In genomic region chr14:94433343-94433958, GRCm38 (mm10) we compare ENCODE assay signal across 18 mouse cellular contexts.
A peak's percentile ranks its signal among the peaks of the same experiment; 100 is the strongest.
DNase-seq lines count a peak whose midpoint lies in the region; ATAC-seq and TF ChIP-seq lines count a peak whose summit lies in the region.
"Had no signal": no experiment of that assay in that cellular context is flagged by ENCODE, and none has a peak within 500 bp of the region (broad histone marks: within the 10 kb centered on the region; RNA-seq: fewer than 3 reads in every experiment).

No protein-coding gene starts in this region.

- no peak overlapping the region for H3K9ac ChIP-seq in forebrain, embryonic 12.5 days
- H3K9ac ChIP-seq in forebrain, embryonic 16.5 days (replicated peaks; ENCODE audit: low read depth, low read length) = no peak overlapping the region
- H3K9ac ChIP-seq: liver, embryonic 13.5 days had no signal

- H3K36me3 ChIP-seq in forebrain, embryonic 12.5 days (replicated peaks) = no peaks in the 10 kb centered on the region
- no peaks in the 10 kb centered on the region for H3K36me3 ChIP-seq in forebrain, embryonic 16.5 days (ENCODE audit: control insufficient read depth, insufficient read depth)
- H3K36me3 ChIP-seq: liver, embryonic 13.5 days had no signal

- no peak overlapping the region for H3K4me3 ChIP-seq in forebrain, embryonic 12.5 days (replicated peaks)
- H3K4me3 ChIP-seq in forebrain, embryonic 16.5 days (replicated peaks; ENCODE audit: low read length) = no peak overlapping the region
- H3K4me3 ChIP-seq: liver, embryonic 13.5 days had no signal

- intact Hi-C loops in left cerebral cortex, postnatal 4 days (cut with DNase I) = no loop called here
- intact Hi-C loops in left cerebral cortex, postnatal 36 days (cut with DNase I) = no loop called here

- no peaks in the 10 kb centered on the region for H3K9me3 ChIP-seq in forebrain, embryonic 12.5 days
- no peaks in the 10 kb centered on the region for H3K9me3 ChIP-seq in forebrain, embryonic 16.5 days (ENCODE audit: control insufficient read depth, low read length)
- H3K9me3 ChIP-seq: liver, embryonic 13.5 days had no signal

- H3K4me2 ChIP-seq in forebrain, embryonic 12.5 days = no peak overlapping the region
- H3K4me2 ChIP-seq in forebrain, embryonic 16.5 days (ENCODE audit: low read length) = no peak overlapping the region
- H3K4me2 ChIP-seq: liver, embryonic 13.5 days had no signal

- TF ChIP-seq POLR2A in brain, embryonic 14.5 days (IDR thresholded peaks at IDR 0.05; ENCODE audit: borderline replicate concordance, extremely low read depth, insufficient read depth, insufficient read length, poor library complexity, severe bottlenecking) = no peak

- H3K27ac ChIP-seq in forebrain, embryonic 12.5 days = no peak overlapping the region
- H3K27ac ChIP-seq in forebrain, embryonic 16.5 days (ENCODE audit: low read length) = no peak overlapping the region
- H3K27ac ChIP-seq: liver, embryonic 13.5 days; macrophage had no signal

- peak; percentile 6 for DNase-seq in left cerebral cortex, postnatal 4 days
- DNase-seq in left cerebral cortex, postnatal 36 days (ENCODE audit: low spot score in 2 of 2) = no peak
- peak; percentile 59 for DNase-seq in brain, embryonic 14.5 days (ENCODE audit: low read depth)
- DNase-seq in mesoderm, embryonic 11.5 days (ENCODE audit: low read depth, low spot score) = peak; percentile 6
- DNase-seq in natural killer cell, adult 2 months (ENCODE audit: low spot score in 2 of 2) = no peak
- DNase-seq: cerebellum, adult 9-11 months; heart, adult 18-20 months; heart, postnatal 36 days; kidney, adult 9 months; kidney, postnatal 36 days; liver, embryonic 13.5 days; right cerebral cortex, postnatal 14 days; spleen, adult 18-20 months; thymus, postnatal 25 days had no signal

- no peaks in the 10 kb centered on the region for H3K4me1 ChIP-seq in forebrain, embryonic 12.5 days
- no peaks in the 10 kb centered on the region for H3K4me1 ChIP-seq in forebrain, embryonic 16.5 days (replicated peaks; ENCODE audit: control insufficient read depth, insufficient read depth, low read length)
- H3K4me1 ChIP-seq: liver, embryonic 13.5 days had no signal

- no peaks in the 10 kb centered on the region for H3K27me3 ChIP-seq in forebrain, embryonic 12.5 days
- H3K27me3 ChIP-seq in forebrain, embryonic 16.5 days (replicated peaks; ENCODE audit: control insufficient read depth, insufficient read depth, low read length) = no peaks in the 10 kb centered on the region
- H3K27me3 ChIP-seq: liver, embryonic 13.5 days had no signal

- TF ChIP-seq CTCF in brain, embryonic 14.5 days (IDR thresholded peaks at IDR 0.05; ENCODE audit: borderline replicate concordance, extremely low read depth, insufficient read depth, insufficient read length) = no peak

- 59% methylated on average over 7 of the region's 7 CpGs for WGBS in forebrain, embryonic 12.5 days
- WGBS in forebrain, embryonic 16.5 days = 33% methylated on average over 7 of the region's 7 CpGs

- ATAC-seq in forebrain, embryonic 12.5 days (ENCODE audit: low FRiP score) = peak; percentile 51; the same call in 1 of the 2 replicates
- ATAC-seq in forebrain, embryonic 16.5 days = no peak
- no peak for ATAC-seq in megakaryocyte progenitor cell, adult 5-6 weeks (replicated peaks; ENCODE audit: poor library complexity)

Comparison
In these comparisons a context has a peak if more than half of its experiments do, and no peak if none do; other contexts are left out.
1. DNase-seq: peak in left cerebral cortex, postnatal 4 days (single experiment), brain, embryonic 14.5 days (single experiment) and mesoderm, embryonic 11.5 days (single experiment); none in left cerebral cortex, postnatal 36 days (0 of 2) and natural killer cell, adult 2 months (0 of 2).